Mouse (Mus musculus) embryonic fibroblast, embryonic 13.5 days (primary cell): ENCODE measurements around the gene Prdm10. TPM values are rescaled to one million over a fixed set of nuclear protein-coding genes. Genes with fewer than 3 reads are reported as not detected.

Experiments used
- H3K27ac ChIP-seq: 2 replicates; pipeline ENCODE4 v1.5.1; 2012; ENCODE audit warnings: low read length, control low read depth, inconsistent platforms; ENCODE audit not compliant: insufficient read depth
- H3K4me1 ChIP-seq: 2 replicates; pipeline ENCODE4 v1.6.1; 2011; ENCODE audit warnings: low read length; ENCODE audit not compliant: control insufficient read depth, insufficient read depth
- H3K4me3 ChIP-seq: 2 replicates; pipeline ENCODE4 v1.5.1; 2011; ENCODE audit warnings: mild to moderate bottlenecking, control low read depth, low read length; ENCODE audit not compliant: insufficient read depth
- CTCF ChIP-seq: IDR thresholded peaks from 2 replicates; pipeline ENCODE4 v1.5.1; 2011; ENCODE audit warnings: mild to moderate bottlenecking, control low read depth, low read length, moderate library complexity, borderline replicate concordance; ENCODE audit not compliant: insufficient read depth
- POLR2A ChIP-seq: IDR thresholded peaks from 2 replicates; pipeline ENCODE4 v1.6.1; 2011; ENCODE audit warnings: low read depth, mild to moderate bottlenecking, control low read depth, low read length, moderate library complexity
- polyA plus RNA-seq: library from polyadenylated mRNA; stranded (reverse); fragments of >200 nt; gene quantifications from 2 replicates; pipeline ENCODE4 v1.2.4, GENCODE M21; 2011; ENCODE audit warnings: low read depth; ENCODE audit not compliant: missing spikeins, insufficient read length

Gene Prdm10
- polyA plus RNA-seq, 1 experiment = 6.4 TPM

DNA sequence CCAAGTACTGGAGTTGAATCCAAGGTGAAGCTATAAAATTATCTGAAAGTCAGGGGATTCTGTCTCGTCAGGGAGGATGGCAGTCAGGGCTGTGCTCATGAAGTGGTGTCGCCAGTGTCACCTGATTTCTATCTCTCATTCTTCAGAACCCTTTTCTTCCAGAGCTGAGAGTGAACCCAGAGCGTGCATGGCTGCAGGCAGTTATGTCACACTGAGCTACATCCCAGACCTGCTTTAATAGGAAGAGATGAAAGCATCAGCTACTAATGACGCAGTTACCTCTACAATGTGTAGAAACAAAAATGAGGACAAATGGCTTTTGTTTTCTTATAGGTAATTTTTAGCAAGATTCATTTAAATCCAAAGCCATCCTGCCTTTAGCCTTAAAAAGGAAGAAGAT, 68.1 kb downstream of the Prdm10 start:
- no peak overlapping the region for H3K4me3 ChIP-seq
- no peaks in the 10 kb centered on the region for H3K4me1 ChIP-seq
- TF ChIP-seq CTCF (no peak), POLR2A (no peak)

DNA sequence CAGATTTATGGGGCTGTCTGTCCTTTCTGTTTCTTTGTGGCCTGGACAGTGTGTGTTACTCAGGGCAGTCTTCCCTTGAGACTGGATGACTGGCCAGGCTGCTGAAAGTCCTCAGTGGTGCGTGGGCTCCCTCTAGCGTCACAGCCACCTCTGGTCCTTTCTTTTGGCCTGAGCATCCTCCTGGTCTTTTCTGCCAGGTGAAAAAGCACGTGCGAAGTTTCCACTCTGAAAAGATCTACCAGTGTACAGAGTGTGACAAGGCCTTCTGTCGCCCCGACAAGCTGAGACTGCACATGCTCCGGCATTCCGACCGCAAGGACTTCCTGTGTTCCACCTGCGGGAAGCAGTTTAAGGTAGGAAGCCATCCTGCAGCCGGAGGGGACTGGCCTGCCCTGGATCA, 68.6 kb downstream of the Prdm10 start:
- H3K27ac ChIP-seq = no peak overlapping the region
- no peak overlapping the region for H3K4me3 ChIP-seq
- peak; percentile 97 for TF ChIP-seq CTCF
- TF ChIP-seq POLR2A = no peak
- H3K4me1 ChIP-seq = no peaks in the 10 kb centered on the region

More for the DNA sequence above, 68.1 kb downstream of the Prdm10 start:
- H3K27ac ChIP-seq = no peak overlapping the region

DNA sequence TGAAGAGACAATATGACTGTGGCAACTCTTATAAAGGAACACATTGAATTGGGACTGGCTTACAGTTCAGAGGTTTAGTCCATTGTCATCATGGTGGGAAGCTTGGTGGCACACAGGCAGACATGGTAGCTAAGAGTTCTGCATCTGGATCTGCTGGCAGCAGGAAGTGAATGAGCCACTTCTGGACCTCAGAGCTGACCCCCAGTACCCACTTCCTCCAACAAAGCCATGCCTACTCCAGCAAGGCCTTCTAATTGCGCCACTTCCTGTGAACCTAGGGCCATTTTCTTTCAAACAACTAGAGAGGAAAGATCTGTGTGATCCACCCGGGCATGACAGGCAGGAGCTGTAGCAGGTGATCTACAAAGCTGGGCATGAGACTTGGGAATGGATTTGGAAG, 72.4 kb downstream of the Prdm10 start:
- TF ChIP-seq CTCF (no peak), POLR2A (no peak)
- H3K4me3 ChIP-seq = no peak overlapping the region
- no peak overlapping the region for H3K27ac ChIP-seq
- H3K4me1 ChIP-seq = no peaks in the 10 kb centered on the region

DNA sequence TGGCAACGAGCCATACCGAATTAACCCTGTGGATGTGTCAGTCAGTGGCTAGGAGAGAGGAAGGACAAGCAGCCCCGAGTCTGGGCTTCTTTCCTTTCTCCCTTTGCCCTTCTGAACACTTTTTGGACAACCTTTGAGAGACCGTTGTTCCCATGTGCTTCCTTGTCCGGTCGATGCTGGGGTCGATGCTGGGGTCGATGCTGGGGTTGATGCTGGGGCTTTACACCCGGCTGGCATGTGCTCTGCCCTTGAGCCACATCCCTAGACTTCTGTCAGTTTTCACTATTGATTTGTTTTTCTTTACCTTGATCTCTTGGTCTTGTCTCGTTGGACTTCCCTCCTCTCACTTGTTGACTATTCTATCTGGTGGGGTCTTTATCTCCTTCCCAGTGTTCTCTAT, 73.2 kb downstream of the Prdm10 start:
- H3K4me1 ChIP-seq = no peaks in the 10 kb centered on the region
- no peak overlapping the region for H3K4me3 ChIP-seq
- TF ChIP-seq CTCF = no peak
- TF ChIP-seq POLR2A = no peak
- no peak overlapping the region for H3K27ac ChIP-seq

DNA sequence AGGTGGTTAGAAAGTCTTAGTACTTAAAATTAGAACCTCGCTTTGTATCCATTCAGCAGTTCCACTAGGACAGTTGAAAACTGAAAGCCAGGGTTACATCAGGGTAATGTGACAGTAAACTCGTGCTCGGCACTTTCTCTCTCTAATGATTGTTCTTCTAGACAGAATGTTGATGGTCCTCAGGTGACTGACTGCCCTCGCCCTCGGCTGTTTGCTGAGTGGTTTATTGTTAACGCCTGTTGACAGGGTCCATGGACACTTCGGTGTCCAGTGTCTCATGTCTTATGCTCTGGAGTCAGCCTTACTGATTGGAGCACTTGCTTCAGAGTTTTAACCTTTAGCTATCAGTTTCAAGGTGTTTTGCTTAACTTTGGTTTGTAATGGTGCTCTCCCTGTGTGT, 73.7 kb downstream of the Prdm10 start:
- Histone ChIP-seq H3K4me1 (no peaks in the 10 kb centered on the region), H3K27ac (no peak overlapping the region), H3K4me3 (no peak overlapping the region)
- TF ChIP-seq POLR2A (no peak), CTCF (no peak)

DNA sequence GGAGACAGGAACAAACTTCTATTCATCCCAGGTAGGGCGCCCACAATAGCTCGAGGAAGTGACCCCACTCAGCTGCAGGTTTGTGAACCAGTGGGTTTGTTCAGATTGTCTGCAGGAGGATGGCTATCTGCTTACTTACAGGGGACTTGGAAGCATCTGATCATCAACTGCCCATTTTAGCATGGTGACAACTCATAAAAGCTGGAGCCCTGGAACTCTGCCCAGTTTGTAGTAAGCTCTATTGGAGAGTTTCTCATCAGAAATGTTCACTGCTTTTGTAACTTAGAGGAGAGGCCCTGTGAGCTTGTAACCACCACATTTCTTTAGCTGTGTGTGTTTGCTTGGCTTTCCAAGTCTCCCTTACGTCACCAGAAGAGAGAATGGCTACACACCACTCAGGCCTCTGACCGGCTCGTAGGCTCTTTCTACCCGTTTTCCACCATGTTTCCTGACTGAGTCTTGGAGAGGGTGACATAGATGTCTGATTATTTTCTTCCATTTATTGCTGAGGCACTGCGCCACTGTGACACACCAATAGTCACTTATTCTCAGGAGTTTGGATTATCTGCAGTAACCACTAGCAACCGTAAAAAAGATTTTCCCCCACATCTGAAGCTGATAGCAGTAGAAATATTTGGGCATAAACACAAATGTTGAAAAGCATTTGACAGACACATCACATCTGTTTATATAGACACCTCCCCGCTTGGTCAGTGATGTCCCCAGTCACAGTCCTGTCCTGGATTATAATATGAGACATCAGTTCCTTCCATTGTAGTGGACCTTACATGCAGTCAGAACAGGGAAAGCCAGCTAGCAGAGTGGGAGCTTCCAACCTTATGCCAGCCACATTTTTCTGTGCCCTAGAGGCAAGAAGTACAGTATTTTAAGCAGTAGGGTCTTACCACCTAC, 83.6 kb downstream of the Prdm10 start:
- TF ChIP-seq POLR2A = no peak
- Histone ChIP-seq H3K4me3 (no peak overlapping the region), H3K4me1 (no peaks in the 10 kb centered on the region), H3K27ac (no peak overlapping the region)

DNA sequence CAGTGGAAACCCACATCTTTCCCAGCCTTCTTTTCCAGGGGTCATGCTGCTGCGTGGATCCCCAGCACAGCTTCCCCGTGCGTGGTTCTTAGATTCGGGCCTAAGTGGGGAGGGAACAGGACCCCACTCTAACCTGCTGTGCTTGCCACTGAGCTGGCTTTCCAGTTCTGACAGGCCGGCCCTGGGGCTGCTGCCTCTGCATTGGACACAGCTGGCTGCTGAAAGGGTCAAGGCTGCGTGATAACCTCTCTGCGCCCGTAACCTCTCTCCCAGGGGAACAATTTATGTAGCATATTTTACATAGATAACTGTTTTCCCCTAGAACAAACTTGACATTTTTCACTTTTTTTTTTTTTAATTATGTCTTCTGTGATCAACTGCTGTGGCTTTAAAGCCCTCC, 84.7 kb downstream of the Prdm10 start:
- TF ChIP-seq CTCF = no peak
- TF ChIP-seq POLR2A = no peak
- no peak overlapping the region for H3K27ac ChIP-seq
- no peaks in the 10 kb centered on the region for H3K4me1 ChIP-seq
- H3K4me3 ChIP-seq = no peak overlapping the region

DNA sequence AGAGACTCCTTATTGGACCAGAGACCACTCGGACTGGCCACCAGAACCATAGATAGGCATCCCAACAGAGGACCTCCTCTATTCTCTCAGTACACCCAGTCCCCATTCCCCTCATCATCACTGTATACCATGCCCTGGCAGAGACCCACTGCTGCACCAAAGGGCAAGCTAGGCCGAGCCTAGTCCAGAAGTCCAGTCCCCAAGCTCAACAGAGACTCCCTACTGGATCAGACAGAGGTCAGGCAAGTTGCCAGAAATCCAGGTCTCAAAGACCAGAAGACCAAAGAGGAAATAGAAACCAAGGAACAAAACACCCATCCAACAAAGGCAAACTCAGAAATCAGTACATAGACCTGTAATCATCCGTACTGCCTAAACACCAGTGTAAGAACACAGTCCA, 91.4 kb downstream of the Prdm10 start:
- no peak overlapping the region for H3K27ac ChIP-seq
- TF ChIP-seq POLR2A = no peak
- no peak for TF ChIP-seq CTCF

DNA sequence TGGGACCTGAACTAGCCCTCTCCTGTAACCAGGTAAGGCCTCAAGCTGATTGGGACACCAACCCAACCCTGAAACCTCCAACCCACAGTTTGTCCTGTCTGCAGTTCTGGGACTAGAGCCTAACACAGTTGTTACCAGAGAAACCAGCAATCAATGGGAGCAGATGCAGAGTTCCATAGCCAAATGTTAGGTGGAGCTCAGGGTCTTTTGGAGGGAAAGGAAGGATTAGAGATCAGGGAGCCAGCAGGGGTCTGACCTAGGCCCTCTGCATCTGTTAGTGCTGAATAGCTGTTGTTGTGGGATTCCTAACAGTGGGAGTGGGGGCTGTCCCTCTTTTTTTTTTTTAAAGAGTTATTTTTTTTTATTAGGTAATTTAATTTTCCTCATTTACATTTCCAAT, 96.3 kb downstream of the Prdm10 start:
- Histone ChIP-seq H3K27ac (no peak overlapping the region), H3K4me3 (no peak overlapping the region), H3K4me1 (no peaks in the 10 kb centered on the region)
- TF ChIP-seq CTCF (no peak), POLR2A (no peak)

More for the DNA sequence above, 91.4 kb downstream of the Prdm10 start:
- no peak overlapping the region for H3K4me3 ChIP-seq
- no peaks in the 10 kb centered on the region for H3K4me1 ChIP-seq

DNA sequence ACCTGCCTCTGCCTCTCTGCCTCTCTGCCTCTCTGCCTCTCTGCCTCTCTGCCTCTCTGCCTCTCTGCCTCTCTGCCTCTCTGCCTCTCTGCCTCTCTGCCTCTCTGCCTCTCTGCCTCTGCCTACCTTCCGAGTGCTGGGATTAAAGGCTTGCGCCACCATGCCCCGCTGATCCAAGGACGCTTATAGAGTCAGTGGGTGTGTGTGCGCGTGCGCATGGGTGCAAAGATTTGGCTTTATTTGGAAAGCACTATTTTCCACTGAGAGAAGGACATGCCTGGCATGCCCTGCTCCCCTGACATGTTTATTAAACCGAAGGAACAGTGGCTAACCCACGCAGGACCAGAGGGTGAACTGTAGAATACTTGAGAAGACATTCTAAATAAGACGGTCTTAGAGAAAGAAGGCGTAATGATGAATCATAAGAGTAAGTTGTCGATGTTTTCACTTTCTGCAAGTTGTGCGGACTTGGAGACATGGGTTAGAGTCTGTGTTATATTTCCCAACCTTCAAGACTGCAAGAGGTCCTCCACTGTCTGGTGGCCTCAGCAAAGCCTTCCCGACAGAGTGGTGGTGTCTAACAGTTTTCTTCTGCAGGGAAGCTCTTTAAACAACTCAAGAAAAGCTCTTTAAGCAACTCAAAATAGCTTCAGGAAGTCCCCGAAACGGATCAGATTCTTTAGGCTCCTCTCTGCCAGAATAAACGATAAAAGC, 104.6 kb downstream of the Prdm10 start:
- no peaks in the 10 kb centered on the region for H3K4me1 ChIP-seq
- H3K4me3 ChIP-seq = no peak overlapping the region
- H3K27ac ChIP-seq = no peak overlapping the region
- TF ChIP-seq CTCF (no peak), POLR2A (no peak)
